20 mouse cellular contexts compared by ENCODE assay signal in genomic region chr5:113100422-113100821, GRCm38 (mm10). TPM values are rescaled to one million over a fixed set of nuclear protein-coding genes. Genes with fewer than 3 reads are reported as not detected.
"Had no signal": no experiment of that assay in that cellular context is flagged by ENCODE, and none has a peak within 500 bp of the region (broad histone marks: within the 10 kb centered on the region; RNA-seq: fewer than 3 reads in every experiment).

No protein-coding gene starts in this region.

- H3K4me1 ChIP-seq: liver, embryonic 15.5 days had no signal

- H3K4me2 ChIP-seq: intestine, embryonic 15.5 days; liver, embryonic 11.5 days; liver, embryonic 15.5 days; lung, embryonic 15.5 days; neural tube, embryonic 12.5 days; stomach, embryonic 15.5 days had no signal

- H3K27ac ChIP-seq: intestine, embryonic 15.5 days; limb, embryonic 10.5 days; liver, embryonic 15.5 days; lung, embryonic 15.5 days; neural tube, embryonic 12.5 days; stomach, embryonic 15.5 days had no signal

- H3K4me3 ChIP-seq: intestine, embryonic 15.5 days; limb, embryonic 10.5 days; liver, embryonic 15.5 days; lung, embryonic 15.5 days; neural tube, embryonic 12.5 days; stomach, embryonic 15.5 days had no signal

- H3K9ac ChIP-seq: intestine, embryonic 15.5 days; liver, embryonic 15.5 days; lung, embryonic 15.5 days; neural tube, embryonic 12.5 days; stomach, embryonic 15.5 days had no signal

- H3K36me3 ChIP-seq: limb, embryonic 10.5 days; neural tube, embryonic 12.5 days had no signal

- H3K9me3 ChIP-seq: intestine, embryonic 15.5 days; limb, embryonic 10.5 days; liver, embryonic 15.5 days; lung, embryonic 15.5 days; neural tube, embryonic 12.5 days; stomach, embryonic 15.5 days had no signal

- DNase-seq: kidney, adult 8-10 months; kidney, postnatal 25 days; layer of hippocampus, adult 9-11 months; midbrain, embryonic 14.5 days; thymus, postnatal 36 days had no signal

- H3K27me3 ChIP-seq: intestine, embryonic 15.5 days; liver, embryonic 15.5 days; lung, embryonic 15.5 days; neural tube, embryonic 12.5 days; stomach, embryonic 15.5 days had no signal

RNA-seq across cellular contexts. Expression of gene Crybb3, which starts 19.0 kb away (rescaled TPM):
- total RNA-seq: megakaryocyte progenitor cell, adult 5-6 weeks; monocyte, adult 5-6 weeks; neutrophil, adult 5-6 weeks had no signal
- polyA plus RNA-seq: liver, embryonic 15.5 days had no signal

RNA-seq across cellular contexts. Expression of gene Crybb2, which starts 30.5 kb away (rescaled TPM):
- total RNA-seq: left cerebral cortex, postnatal 10 days; megakaryocyte progenitor cell, adult 5-6 weeks; monocyte, adult 5-6 weeks; neutrophil, adult 5-6 weeks had no signal
- polyA plus RNA-seq: intestine, embryonic 15.5 days; kidney, embryonic 16.5 days; limb, embryonic 10.5 days; limb, embryonic 14.5 days; liver, embryonic 11.5 days; liver, embryonic 15.5 days; lung, embryonic 15.5 days; midbrain, embryonic 14.5 days; neural tube, embryonic 12.5 days; spleen, adult 2 months; stomach, embryonic 15.5 days; testis, adult 2 months had no signal
